Mouse (Mus musculus): Measurements from ENCODE around the gene Usp37. TPM values are rescaled to one million over a fixed set of nuclear protein-coding genes. Genes with fewer than 3 reads are reported as not detected.

Usp37 gene
- total RNA-seq, 2 experiments from 2014 or later = 14.7 to 26.4 TPM

DNA sequence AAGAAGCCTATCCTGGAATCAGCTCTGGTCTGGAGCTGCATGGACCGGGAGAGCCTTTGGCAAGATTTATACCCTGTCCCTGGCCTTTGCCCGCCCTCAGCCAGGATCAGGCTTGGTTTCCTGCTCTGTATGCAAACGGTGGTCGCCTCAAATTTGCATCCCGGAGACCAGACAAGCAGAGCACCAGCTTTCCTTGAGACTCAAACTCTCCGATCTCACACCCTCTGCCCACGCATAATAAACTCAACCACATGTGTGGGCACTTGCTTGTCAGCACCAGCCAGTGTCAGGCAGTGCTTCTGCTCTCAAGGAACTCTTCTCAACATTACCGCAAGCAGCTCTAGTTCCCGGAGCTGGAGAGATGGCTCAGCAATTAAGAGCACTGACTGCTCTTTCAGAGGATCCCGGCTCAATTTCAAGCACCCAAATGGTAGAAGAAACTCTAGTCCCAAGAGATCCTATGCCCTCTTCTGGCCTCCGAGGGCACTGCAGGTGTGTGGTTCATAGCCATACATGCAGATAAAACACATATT lies 146.1 kb downstream of the Usp37 start:
- peak; percentile 25 for ATAC-seq (ENCODE audit: poor library complexity, severe bottlenecking)

DNA sequence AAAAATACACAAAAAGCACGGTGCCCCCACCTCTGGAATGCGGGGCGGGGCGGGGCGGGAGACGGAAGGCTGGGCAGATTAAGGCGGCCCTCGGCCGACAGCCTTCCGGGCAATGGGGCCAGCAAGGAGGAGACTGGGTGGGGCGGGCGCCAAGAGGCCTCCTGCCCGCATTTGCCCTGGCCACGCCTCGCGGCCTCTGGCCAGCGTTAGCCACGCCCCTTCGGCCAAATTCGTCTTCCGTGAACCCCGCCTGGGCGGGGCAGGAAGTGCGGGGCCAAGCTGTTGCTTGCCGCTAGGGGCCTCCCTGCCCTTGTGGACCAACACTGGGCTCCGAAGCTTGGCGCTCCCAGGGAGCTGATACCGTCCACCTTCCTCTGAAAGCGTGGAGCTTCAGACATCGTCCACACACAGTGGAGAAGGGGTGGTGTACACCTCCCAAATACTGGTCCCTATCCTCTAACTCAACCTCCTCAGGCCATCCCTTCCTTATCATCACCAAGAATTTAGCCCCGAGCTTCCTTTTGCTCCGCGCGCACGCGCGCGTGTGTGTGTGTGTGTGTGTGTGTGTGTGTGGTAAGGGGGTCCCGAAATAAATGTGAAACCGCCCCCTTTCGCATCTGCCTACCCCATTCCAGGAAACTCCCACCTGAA lies 146.7 kb downstream of the Usp37 start:
- ATAC-seq (ENCODE audit: poor library complexity, severe bottlenecking) = peak; percentile 86

DNA sequence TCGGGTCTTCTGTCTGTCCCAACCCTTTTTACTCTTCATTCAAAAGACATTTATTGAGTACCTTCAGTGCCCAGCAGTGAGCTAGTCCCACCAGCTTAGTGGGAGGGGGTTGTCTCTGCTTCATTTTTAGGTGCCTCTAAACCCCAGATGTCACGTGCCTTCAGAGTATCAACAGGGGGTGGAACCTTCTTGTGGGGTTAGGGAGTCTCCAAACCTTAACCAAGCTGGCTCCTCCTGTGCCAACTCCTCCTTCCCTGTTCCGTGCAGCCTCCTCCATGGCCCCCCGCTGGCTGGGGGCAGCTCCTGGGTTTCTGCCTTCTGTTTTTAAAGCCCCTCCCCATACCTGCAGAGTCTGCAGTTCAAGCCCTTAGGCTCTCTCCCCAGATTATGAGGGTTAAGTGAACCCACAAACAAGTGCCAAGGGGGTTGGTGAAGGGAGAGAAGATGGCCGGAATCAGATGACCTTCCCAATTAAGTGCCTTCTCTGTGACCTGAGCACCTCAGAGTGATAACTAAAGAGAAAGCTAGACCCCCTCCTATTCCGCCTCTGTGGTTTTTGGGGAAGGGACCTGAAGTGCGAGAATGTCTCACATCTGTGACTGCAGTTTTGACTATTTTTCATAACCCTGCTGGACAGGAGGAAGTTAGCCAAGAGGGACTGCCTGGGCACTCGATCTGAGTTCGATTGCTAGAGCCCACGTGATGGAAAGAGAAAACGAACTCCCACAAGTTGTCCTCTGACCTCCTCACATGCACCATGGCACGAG lies 147.4 kb downstream of the Usp37 start:
- peak; percentile 34 for ATAC-seq (ENCODE audit: poor library complexity, severe bottlenecking)

DNA sequence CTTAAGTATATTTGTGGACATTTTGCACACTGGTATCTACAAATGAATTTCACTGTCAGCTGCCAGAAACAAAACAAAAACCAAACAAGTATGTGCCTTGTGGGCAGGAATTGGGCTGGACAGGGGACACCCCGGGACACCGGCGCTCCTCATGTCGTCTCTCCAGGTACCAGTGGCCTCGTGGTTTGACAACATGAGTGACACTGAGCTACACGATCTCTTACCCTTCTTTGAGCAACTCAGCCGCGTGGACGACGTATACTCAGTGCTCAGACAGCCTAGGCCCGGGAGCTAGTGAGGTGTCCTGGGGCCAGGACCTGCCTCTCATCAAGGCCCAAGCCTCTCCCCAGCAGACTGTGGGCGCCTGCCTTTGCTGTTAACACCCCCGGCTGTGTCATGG lies 148.8 kb downstream of the Usp37 start:
- ATAC-seq (ENCODE audit: poor library complexity, severe bottlenecking) = no peak

DNA sequence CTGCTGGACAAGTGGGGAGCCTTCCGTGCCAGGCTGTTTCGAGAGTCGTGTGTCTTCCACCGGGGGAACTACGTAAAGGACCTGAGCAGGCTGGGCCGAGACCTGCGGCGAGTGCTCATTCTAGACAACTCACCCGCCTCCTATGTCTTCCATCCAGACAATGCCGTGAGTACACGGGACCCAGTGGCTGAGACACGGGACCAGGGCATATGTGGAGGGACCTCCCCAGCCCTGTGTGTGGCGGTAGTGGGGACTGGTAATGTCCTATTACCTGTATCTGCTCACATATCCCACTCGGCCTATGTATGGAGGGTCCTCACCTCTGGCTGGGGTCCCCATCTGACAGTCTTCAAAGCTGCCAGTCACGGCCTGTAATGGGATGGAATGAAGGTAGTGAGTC lies 149.2 kb downstream of the Usp37 start:
- ATAC-seq (ENCODE audit: poor library complexity, severe bottlenecking) = no peak

DNA sequence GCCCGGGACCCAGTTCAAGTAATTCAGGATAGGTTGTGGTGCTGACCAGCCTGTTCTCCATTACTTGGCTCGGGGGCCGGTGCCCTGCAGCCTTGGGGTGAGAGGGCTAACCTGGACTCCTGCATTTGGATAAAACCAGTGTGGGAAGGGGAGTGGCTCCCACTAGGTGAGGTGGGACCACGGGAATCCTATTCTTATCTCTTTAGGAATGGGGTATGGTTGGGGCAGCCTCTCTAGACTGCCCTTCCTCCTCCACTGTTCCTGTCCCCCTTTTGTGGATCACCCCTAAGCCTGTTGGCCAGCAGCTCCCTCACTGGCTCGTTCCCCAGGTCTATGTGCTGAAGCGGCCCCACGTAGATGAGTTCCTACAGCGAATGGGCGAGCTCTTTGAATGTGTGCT lies 149.8 kb downstream of the Usp37 start:
- ATAC-seq (ENCODE audit: poor library complexity, severe bottlenecking) = no peak

DNA sequence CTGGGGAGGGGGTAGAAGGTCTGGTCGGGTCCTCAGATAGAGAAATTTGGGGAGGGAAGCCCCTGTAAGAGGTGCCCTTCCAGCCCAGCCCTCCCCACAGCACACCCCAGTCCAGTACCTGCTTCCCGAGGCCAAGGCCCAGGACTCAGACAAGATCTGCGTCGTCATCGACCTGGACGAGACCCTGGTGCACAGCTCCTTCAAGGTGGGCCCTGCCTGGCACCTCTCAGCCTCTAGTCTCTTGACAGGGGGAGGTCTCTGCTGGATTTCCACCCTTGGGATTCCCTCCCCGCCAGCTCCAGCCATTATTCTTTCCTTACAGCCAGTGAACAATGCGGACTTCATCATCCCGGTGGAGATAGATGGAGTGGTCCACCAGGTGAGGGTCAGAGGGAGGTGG lies 150.4 kb downstream of the Usp37 start:
- ATAC-seq (ENCODE audit: poor library complexity, severe bottlenecking) = no peak

DNA sequence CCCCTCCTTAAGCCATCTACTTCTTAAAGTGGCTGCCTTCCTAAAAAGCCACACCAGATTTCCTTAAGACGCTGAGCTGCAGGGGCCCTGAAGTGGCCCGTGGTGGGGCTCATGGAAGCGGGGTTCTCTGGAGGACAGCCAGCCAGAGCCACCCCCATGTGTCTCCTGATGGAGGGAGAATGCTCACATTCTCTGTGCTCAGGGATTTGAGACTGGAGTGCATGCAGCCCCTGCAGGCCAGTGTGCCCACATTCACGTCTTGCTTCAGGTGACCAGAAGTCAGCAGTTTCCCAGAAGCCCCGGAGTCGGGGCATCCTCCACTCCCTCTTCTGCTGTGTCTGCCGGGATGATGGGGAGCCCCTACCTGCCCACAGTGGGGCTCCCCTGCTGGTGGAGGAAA lies 151.1 kb downstream of the Usp37 start:
- no peak for ATAC-seq (ENCODE audit: poor library complexity, severe bottlenecking)

DNA sequence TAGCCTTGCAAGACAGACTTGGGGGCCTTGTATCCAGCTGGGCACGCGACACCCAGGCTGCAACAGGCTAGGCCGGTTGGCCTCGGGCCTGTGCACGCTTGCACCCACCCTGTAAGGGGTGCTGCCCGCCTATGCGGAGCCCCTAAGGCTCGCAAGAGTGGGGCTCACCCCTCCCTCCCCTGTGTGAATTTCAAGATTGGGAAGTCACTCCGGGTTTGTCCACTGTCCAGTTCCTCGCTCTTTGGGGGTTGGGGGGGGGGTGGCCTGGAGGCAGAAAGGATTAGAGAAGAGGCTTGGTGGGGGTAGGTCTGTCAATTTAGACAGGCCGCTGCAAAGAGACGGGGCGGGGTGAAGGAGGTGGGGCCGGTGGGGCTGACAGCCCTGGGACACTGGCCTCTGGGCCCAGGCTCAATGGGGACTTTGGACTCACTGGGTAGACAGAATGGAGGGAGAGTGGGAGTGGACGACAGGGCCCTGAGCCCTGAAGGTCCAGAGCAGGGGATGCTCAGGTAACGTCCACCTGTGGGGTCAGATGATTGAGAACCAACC lies 151.6 kb downstream of the Usp37 start:
- no peak for ATAC-seq (ENCODE audit: poor library complexity, severe bottlenecking)

DNA sequence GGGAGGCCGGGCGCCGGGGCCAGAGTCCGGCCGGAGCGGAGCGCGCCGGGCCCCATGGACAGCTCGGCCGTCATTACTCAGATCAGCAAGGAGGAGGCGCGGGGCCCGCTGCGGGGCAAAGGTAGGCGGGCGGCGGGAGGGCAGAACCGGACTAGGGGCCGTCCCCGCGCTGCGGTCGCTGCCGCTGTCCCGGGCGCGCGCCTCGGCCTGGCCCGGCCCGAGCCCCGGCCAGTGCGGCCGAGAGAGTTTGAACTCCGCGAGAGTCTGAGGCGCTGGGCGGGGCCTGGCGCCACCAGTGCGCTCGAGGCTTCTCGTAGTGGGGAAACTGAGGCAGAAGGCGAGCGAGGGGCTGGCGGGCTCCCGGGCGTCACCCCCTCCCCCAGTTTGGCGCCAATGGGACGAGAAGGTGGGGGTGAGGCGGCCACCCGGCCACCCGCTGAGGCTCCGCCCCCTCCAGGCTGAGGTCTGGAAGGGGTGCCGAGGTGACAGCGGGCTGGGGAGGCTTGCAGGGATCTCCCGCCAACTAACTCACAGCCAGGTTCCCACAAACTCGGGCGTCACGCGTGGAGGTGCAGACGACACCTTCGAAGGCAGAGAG lies 152.1 kb downstream of the Usp37 start:
- ATAC-seq (ENCODE audit: poor library complexity, severe bottlenecking) = peak; percentile 35

DNA sequence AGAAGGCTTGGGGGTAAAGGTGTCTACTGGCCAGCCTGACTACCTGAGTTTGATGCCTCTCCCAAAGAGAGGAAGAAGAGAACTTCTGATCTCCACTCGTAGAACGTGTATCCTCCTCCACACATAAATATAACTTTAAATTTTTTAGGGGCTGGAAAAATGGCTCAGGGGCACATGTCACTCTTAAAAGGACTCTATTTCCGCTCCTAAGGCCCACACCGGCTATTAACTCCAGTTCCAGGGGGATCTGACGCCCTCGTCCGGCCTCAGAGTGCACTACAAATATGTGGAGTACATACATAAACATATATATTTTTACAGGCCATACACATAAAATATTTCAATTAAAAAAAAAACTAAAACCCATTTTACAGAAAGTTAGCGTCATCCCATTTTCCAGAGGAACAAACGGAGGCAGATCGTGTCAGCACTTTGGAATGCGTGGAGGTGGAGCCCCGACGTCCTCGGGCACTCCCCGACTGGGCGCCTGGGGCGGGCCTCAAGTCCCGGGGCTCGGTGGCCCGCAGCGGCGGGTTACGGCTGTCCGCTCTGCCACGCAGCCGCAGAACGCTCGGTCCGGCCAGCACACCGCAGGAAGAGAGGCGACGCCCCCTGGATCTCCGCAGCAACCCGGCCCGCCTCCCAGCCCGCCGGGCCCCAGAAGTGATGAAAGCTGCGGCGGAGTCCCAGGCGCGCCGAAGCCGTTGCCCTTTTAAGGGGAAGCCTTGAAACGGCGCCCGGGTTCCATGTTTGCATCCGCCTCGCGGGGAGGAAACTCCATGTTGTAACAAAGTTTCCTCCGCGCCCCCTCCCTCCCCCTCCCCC lies 152.9 kb downstream of the Usp37 start, which contains the start of gene Ctdsp1:
Gene Ctdsp1, plus strand, starts transcription at position 586 of the 825 bp plus-strand sequence.
- peak; percentile 63 for ATAC-seq (ENCODE audit: poor library complexity, severe bottlenecking)

DNA sequence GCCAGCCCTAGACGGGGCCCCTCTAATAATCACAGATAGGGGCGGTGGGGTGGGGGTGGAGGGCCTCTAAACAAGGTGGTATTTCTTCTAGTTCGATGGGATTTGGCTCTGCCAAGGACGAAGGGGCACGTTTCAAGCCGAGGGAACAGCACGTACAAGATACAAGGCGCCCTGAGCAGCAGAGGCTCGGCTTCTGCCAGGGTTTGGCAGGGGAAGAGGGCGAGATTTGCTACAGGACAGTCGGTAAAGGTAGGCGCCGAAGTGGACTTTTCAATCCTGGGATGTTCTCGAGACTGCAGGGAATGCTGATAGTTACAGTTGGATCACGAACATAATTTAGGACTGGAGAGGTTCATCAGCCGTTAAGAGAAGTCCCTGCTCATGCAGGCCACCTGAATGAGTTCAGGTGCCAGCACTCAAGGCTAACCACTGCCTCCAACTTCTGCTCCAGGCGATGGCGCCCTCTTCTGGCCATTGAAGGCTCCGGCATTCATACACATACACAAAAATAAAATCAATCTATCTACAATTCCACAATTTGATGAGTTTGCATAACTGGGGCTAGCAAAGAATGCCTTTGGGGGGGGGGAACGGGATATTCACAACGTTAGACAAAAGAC lies 153.7 kb downstream of the Usp37 start:
- peak; percentile 16 for ATAC-seq (ENCODE audit: poor library complexity, severe bottlenecking)

DNA sequence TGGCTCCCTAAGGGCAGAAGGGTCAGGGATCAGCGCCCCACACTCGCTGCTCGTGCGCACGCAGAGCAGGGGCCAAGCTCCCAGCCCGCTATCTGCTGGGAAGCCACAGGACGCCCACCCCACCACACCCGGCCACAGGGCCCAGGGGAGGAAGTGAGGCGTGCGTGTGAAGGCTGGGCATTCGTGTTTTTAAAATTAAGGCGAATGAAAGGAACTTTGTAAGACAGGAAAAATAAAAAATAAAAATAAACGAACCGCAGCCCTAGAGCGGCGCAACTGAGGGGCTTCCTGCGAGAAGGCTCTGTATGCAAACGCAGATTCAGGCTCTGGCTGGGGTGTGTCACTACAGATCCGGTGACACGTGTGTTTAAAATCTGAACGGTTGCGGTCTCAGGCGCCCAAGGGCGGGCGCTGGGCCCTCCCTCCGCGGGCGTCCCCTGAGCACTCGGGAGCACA lies 154.2 kb downstream of the Usp37 start:
- no peak for ATAC-seq (ENCODE audit: poor library complexity, severe bottlenecking)

DNA sequence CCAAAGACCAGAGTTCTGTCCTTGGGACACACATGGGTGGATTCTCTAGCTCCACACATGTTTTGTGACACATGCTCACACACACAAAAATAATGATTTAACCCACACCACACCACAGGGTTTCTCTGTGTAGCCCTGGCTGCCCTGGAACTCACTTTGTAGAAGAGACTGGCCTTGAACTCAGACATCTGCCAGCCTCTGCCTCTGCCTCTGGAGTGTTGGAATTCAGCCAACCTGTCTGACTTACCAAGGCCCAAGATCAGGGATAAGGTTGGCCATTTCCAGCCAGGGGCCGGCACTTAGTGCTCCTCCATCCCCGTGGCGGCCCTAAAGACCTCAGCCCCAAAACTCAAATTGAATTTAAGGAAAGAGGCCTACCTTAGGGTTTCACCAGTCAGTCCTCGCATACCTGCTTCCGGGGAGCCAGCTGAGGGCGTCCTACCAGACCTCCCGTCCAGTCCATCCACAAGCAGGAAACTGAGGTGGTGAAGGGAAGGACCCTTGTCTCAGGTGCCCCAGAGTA lies 155.6 kb downstream of the Usp37 start:
- no peak for ATAC-seq (ENCODE audit: poor library complexity, severe bottlenecking)

DNA sequence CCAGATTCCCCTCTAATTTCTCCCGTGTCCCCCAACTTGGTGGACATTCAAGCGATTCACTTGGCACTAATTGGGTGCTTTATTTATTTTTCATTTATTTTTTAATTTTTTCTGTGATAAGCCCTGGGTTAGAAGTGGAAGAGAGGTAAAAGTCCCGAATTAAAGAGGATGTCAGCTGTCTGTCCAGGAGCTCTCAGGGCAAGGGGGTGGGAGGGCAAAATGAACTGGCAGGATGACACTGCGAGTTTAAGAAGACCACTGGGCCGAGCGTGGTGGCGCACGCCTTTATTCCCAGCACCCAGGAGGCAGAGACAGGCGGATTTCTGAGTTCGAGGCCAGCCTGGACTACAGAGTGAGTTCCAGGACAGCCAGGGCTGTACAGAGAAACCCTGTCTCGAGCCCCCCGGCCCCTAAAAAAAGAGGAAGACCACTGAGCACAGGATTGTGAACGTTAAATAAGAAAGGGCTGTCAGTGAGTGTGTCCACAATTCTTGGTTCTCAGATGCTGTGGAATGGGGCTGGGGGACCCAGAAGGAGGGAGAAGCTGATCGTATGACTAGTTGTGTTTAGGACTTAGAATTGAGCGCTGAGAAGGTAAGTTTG lies 156.6 kb downstream of the Usp37 start:
- ATAC-seq (ENCODE audit: poor library complexity, severe bottlenecking) = no peak

DNA sequence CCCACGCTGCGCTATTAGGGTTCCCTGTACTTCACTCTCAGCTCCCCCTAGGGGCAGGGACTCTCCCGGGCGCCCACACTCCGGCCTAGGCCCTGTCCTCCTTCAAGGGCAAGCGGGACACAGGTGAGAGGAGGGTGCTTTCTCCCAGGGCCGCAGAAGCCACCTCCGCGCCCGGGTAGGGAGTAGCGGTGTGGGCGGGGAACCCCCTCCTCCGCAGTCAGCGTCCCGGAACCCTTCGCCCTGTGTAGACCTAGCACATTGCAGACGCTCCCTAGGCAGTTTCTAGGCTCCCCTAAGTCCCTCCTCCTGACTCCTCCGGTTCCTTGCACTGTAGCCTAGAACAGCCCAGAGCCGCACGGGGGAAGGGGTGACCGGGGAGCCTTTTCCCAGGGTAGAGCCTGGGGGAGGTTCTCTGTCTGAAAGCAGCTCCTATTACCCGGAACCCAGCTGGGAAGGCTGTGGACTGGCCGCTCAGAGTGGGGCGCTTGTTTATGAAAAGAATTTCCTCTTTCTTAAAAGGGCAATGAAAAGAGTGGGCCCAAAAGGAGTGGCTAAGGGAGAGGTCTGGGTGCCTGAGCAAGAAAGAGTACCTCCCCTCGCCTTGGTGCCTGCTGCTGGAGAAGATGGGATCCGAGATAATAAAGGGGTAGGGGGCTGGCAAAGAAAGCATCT lies 157.2 kb downstream of the Usp37 start:
- peak; percentile 59 for ATAC-seq (ENCODE audit: poor library complexity, severe bottlenecking)

DNA sequence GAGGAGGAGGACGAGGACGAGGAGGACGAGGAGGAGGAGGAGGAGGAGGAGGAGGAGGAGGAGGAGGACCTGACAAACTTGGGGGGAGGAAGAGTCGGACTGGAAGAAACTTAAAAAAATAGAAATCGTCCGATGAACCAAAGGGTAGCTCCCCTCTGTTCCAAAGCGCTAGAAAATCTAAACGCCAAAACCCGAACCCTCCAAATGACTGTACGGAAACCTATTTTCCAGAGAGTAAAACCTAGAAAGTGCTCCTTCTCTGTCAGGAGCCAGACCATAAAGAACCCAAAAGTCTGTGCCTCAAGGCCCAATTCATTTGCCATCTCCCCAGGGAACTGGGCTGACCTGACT lies 157.7 kb downstream of the Usp37 start:
- ATAC-seq (ENCODE audit: poor library complexity, severe bottlenecking) = no peak

DNA sequence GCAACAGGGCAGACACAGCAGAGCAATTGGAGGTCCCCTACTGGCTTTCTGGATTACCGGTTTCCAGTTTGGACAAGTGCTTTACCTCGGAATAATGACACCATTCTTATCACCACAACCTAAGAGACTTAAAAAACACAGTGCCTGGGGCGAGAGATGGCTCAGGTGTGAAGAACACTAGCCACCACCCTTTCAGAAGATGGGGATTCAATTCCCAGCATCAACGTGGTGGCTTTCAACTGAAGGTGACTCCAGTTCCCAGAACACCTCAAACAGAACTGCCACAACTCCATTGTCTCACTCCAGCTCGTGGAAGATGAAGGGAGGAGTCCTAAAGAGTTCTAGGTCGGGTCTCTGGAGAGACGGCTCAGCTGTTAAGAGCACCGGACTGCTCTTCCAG lies 158.6 kb downstream of the Usp37 start:
- no peak for ATAC-seq (ENCODE audit: poor library complexity, severe bottlenecking)

All from megakaryocyte, adult 5-6 weeks (primary cell).